ENCODE assay signal across 16 mouse cellular contexts in genomic region chr8:23507661-23508060, GRCm38 (mm10).
DNase-seq lines count a peak whose midpoint lies in the region; ATAC-seq and TF ChIP-seq lines count a peak whose summit lies in the region.
"Had no signal": no experiment of that assay in that cellular context is flagged by ENCODE, and none has a peak within 500 bp of the region (broad histone marks: within the 10 kb centered on the region; RNA-seq: fewer than 3 reads in every experiment).

No protein-coding gene starts in this region.

- H3K36me3 ChIP-seq in heart, embryonic 13.5 days = no peaks in the 10 kb centered on the region
- no peaks in the 10 kb centered on the region for H3K36me3 ChIP-seq in intestine, postnatal 0 days (ENCODE audit: control insufficient read depth, insufficient read depth)
- H3K36me3 ChIP-seq: embryonic facial prominence, embryonic 15.5 days; hindbrain, embryonic 12.5 days; midbrain, embryonic 12.5 days; stomach, embryonic 15.5 days had no signal

- 0 out of 2 replicates have a peak overlapping the region, but pooled peaks have one; percentile 5 for H3K9ac ChIP-seq in heart, embryonic 13.5 days
- H3K9ac ChIP-seq in intestine, postnatal 0 days (ENCODE audit: low read depth, low read length) = no peak overlapping the region
- H3K9ac ChIP-seq: embryonic facial prominence, embryonic 15.5 days; forebrain, embryonic 13.5 days; hindbrain, embryonic 12.5 days; midbrain, embryonic 12.5 days; stomach, embryonic 15.5 days had no signal

- no peak for TF ChIP-seq CTCF in intestine, postnatal 0 days (IDR thresholded peaks at IDR 0.05; ENCODE audit: low read depth)

- no peak for ATAC-seq in heart, embryonic 13.5 days (ENCODE audit: extremely low read depth, insufficient number of reproducible peaks, low FRiP score, low TSS enrichment)
- ATAC-seq in intestine, postnatal 0 days = no peak
- ATAC-seq: forebrain, embryonic 13.5 days; intestine, embryonic 16.5 days had no signal

- peaks cover 54% of the 10 kb centered on the region for H3K4me1 ChIP-seq in heart, embryonic 13.5 days
- H3K4me1 ChIP-seq in intestine, postnatal 0 days (replicated peaks; ENCODE audit: control insufficient read depth, insufficient read depth, low read length) = no peaks in the 10 kb centered on the region
- H3K4me1 ChIP-seq: forebrain, embryonic 13.5 days; midbrain, embryonic 12.5 days had no signal

- H3K9me3 ChIP-seq in heart, embryonic 13.5 days = no peaks in the 10 kb centered on the region
- H3K9me3 ChIP-seq in intestine, postnatal 0 days (ENCODE audit: control insufficient read depth) = no peaks in the 10 kb centered on the region
- H3K9me3 ChIP-seq: embryonic facial prominence, embryonic 15.5 days; forebrain, embryonic 13.5 days; hindbrain, embryonic 12.5 days; midbrain, embryonic 12.5 days; stomach, embryonic 15.5 days had no signal

- H3K4me2 ChIP-seq in heart, embryonic 13.5 days = no peak overlapping the region
- no peak overlapping the region for H3K4me2 ChIP-seq in intestine, postnatal 0 days (replicated peaks; ENCODE audit: low read depth)
- H3K4me2 ChIP-seq: embryonic facial prominence, embryonic 15.5 days; forebrain, embryonic 13.5 days; hindbrain, embryonic 12.5 days; midbrain, embryonic 12.5 days; stomach, embryonic 15.5 days had no signal

- H3K4me3 ChIP-seq in heart, embryonic 13.5 days = no peak overlapping the region
- H3K4me3 ChIP-seq in intestine, postnatal 0 days (ENCODE audit: low read depth, low read length) = no peak overlapping the region
- H3K4me3 ChIP-seq: embryonic facial prominence, embryonic 15.5 days; forebrain, embryonic 13.5 days; hindbrain, embryonic 12.5 days; midbrain, embryonic 12.5 days; stomach, embryonic 15.5 days had no signal

- H3K27ac ChIP-seq in heart, embryonic 13.5 days (replicated peaks) = peak overlapping the region; percentile 80
- no peak overlapping the region for H3K27ac ChIP-seq in intestine, postnatal 0 days (ENCODE audit: low read depth, low read length)
- H3K27ac ChIP-seq: embryonic facial prominence, embryonic 15.5 days; forebrain, embryonic 13.5 days; hindbrain, embryonic 12.5 days; midbrain, embryonic 12.5 days; stomach, embryonic 15.5 days had no signal

- no peaks in the 10 kb centered on the region for H3K27me3 ChIP-seq in heart, embryonic 13.5 days (replicated peaks)
- H3K27me3 ChIP-seq in intestine, postnatal 0 days (replicated peaks; ENCODE audit: control insufficient read depth, insufficient read depth, low read length) = 0 out of 2 replicates have a peak, but pooled peaks cover 3% of the 10 kb centered on the region
- H3K27me3 ChIP-seq: embryonic facial prominence, embryonic 15.5 days; forebrain, embryonic 13.5 days; hindbrain, embryonic 12.5 days; stomach, embryonic 15.5 days had no signal

- 24% methylated on average over 4 of the region's 4 CpGs for WGBS in heart, embryonic 13.5 days
- WGBS in intestine, postnatal 0 days = 55% methylated on average over 4 of the region's 4 CpGs

- DNase-seq in gastrocnemius, adult 18-20 months (ENCODE audit: low spot score) = peak; percentile 15
- DNase-seq in gastrocnemius, postnatal 4 days (ENCODE audit: low spot score in 2 of 2) = no peak
- peak; percentile 88 for DNase-seq in Muller cell, postnatal 12 days (ENCODE audit: inconsistent ontology term)
- DNase-seq in lung, postnatal 14 days = peak; percentile 7
- DNase-seq in urinary bladder, postnatal 36 days (ENCODE audit: low spot score in 2 of 2) = no peak
- no peak for DNase-seq in cerebellum, adult 9-11 months
- DNase-seq: adrenal gland, postnatal 36 days; kidney, postnatal 14 days had no signal

Comparison
In these comparisons a context has a peak if more than half of its experiments do, and no peak if none do; other contexts are left out.
1. DNase-seq: peak in gastrocnemius, adult 18-20 months (single experiment), Muller cell, postnatal 12 days (single experiment) and lung, postnatal 14 days (single experiment); none in gastrocnemius, postnatal 4 days (0 of 2), urinary bladder, postnatal 36 days (0 of 2) and cerebellum, adult 9-11 months (single experiment).